Mouse (Mus musculus) splenic B cell, adult 2 months (primary cell): Measurements from ENCODE around the gene Recql5.

Source experiments
- DNase-seq: peaks from one replicate; pipeline ENCODE4 v3.0.0-alpha.2; 2011; ENCODE audit warnings: low read depth, low spot score
- H3K27me3 ChIP-seq: 2 replicates; pipeline ENCODE4 v1.6.1; 2012; ENCODE audit warnings: mild to moderate bottlenecking, low read length, moderate library complexity, mixed read lengths; ENCODE audit not compliant: control insufficient read depth, poor library complexity, insufficient read depth, severe bottlenecking
- H3K36me3 ChIP-seq: 2 replicates; pipeline ENCODE4 v1.6.1; 2012; ENCODE audit warnings: mild to moderate bottlenecking, low read length, moderate library complexity, mixed read lengths; ENCODE audit not compliant: control insufficient read depth, poor library complexity, insufficient read depth, severe bottlenecking

The Recql5 gene

GRCm38 (mm10) chr11:115933108-115933746 lies at the start of gene Recql5, which contains the start of gene Sap30bp:
TSS of gene Recql5 (minus strand) at chr11:115933477.
TSS of gene Sap30bp (plus strand) at chr11:115933282.
- Histone ChIP-seq H3K36me3 (peaks cover 7% of the 10 kb centered on the region; the same call in 1 of the 2 replicates), H3K27me3 (no peaks in the 10 kb centered on the region)

GRCm38 (mm10) chr11:115982472-115982871 lies 49.2 kb upstream of the Recql5 start:
- no peaks in the 10 kb centered on the region for H3K27me3 ChIP-seq
- no peaks in the 10 kb centered on the region for H3K36me3 ChIP-seq
- no peak for DNase-seq

More at GRCm38 (mm10) chr11:115933108-115933746, at the start of gene Recql5, which contains the start of gene Sap30bp:
- DNase-seq = peak; percentile 99

GRCm38 (mm10) chr11:115975544-115975943 lies 42.3 kb upstream of the Recql5 start:
- Histone ChIP-seq H3K27me3 (no peaks in the 10 kb centered on the region), H3K36me3 (no peaks in the 10 kb centered on the region)
- no peak for DNase-seq

GRCm38 (mm10) chr11:115975083-115975420 lies 41.8 kb upstream of the Recql5 start:
- DNase-seq = no peak
- H3K27me3 ChIP-seq = no peaks in the 10 kb centered on the region

GRCm38 (mm10) chr11:115974309-115975082 lies 41.2 kb upstream of the Recql5 start, which contains the start of gene Itgb4:
TSS of gene Itgb4 (plus strand) at chr11:115974709.
- Histone ChIP-seq H3K27me3 (no peaks in the 10 kb centered on the region), H3K36me3 (no peaks in the 10 kb centered on the region)
- peak; percentile 64 for DNase-seq

More at GRCm38 (mm10) chr11:115975083-115975420, 41.8 kb upstream of the Recql5 start:
- no peaks in the 10 kb centered on the region for H3K36me3 ChIP-seq

GRCm38 (mm10) chr11:115971016-115971415 lies 37.7 kb upstream of the Recql5 start:
- DNase-seq = no peak

GRCm38 (mm10) chr11:115970006-115970673 lies 36.9 kb upstream of the Recql5 start:
- Histone ChIP-seq H3K36me3 (no peaks in the 10 kb centered on the region), H3K27me3 (no peaks in the 10 kb centered on the region)
- no peak for DNase-seq

More at GRCm38 (mm10) chr11:115971016-115971415, 37.7 kb upstream of the Recql5 start:
- H3K27me3 ChIP-seq = no peaks in the 10 kb centered on the region
- no peaks in the 10 kb centered on the region for H3K36me3 ChIP-seq

GRCm38 (mm10) chr11:115968731-115969405 lies 35.6 kb upstream of the Recql5 start:
- Histone ChIP-seq H3K36me3 (no peaks in the 10 kb centered on the region; the same call in 1 of the 2 replicates), H3K27me3 (no peaks in the 10 kb centered on the region)
- peak; percentile 56 for DNase-seq

- H3K27me3 ChIP-seq = no peaks in the 10 kb centered on the region
- no peak for DNase-seq
- peaks cover 2% of the 10 kb centered on the region for H3K36me3 ChIP-seq
Measured at GRCm38 (mm10) chr11:115964977-115965604, 31.8 kb upstream of the Recql5 start.

GRCm38 (mm10) chr11:115962651-115963412 lies 29.6 kb upstream of the Recql5 start:
- H3K36me3 ChIP-seq = peaks cover 5% of the 10 kb centered on the region
- no peak for DNase-seq
- H3K27me3 ChIP-seq = no peaks in the 10 kb centered on the region

GRCm38 (mm10) chr11:115959018-115959417 lies 25.7 kb upstream of the Recql5 start:
- H3K27me3 ChIP-seq = no peaks in the 10 kb centered on the region
- peaks cover 13% of the 10 kb centered on the region for H3K36me3 ChIP-seq
- DNase-seq = no peak

GRCm38 (mm10) chr11:115957971-115958370 lies 24.7 kb upstream of the Recql5 start:
- DNase-seq = no peak
- no peaks in the 10 kb centered on the region for H3K27me3 ChIP-seq
- H3K36me3 ChIP-seq = peaks cover 15% of the 10 kb centered on the region

GRCm38 (mm10) chr11:115956453-115956852 lies 23.2 kb upstream of the Recql5 start:
- peaks cover 17% of the 10 kb centered on the region; the same call in 1 of the 2 replicates for H3K36me3 ChIP-seq
- no peak for DNase-seq
- H3K27me3 ChIP-seq = no peaks in the 10 kb centered on the region
